Mouse (Mus musculus): ENCODE results near the gene Mtrf1.

DNA sequence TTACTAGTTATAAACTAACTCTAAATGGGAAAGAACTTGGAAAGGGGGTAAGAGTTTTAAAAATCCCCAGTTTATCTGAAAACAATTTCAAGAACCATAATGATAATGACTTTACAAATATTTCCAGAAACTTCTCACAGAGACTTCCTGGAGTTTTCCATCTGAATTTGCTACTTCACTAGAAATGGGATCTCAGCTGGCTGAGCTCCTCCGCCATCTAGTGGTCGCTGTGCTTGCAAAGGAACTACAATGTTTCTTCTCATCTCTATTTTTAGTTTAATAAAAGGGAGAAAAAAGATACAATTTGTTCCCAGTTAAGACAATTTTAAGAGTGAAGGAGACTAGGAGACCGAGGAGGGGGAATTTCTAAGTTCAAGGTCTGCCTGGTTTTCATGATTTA lies 70.0 kb downstream of the Mtrf1 start:
- TF ChIP-seq GATA1 (IDR thresholded peaks at IDR 0.05; ENCODE audit: low read length) (no peak), TAL1 (IDR thresholded peaks at IDR 0.05; ENCODE audit: low read length) (no peak)
